Mouse (Mus musculus): ENCODE data around the gene Pkn3. TPM values are rescaled to one million over a fixed set of nuclear protein-coding genes. Genes with fewer than 3 reads are reported as not detected.

The Pkn3 gene
- total RNA-seq, 2 experiments from 2014 or later, result 3.8 TPM

GRCm38 (mm10) chr2:30062249-30063093 lies 15.0 kb upstream of the Pkn3 start:
- peak; percentile 28 to 32 for DNase-seq (ENCODE audit: low spot score in 2 of 2)

- DNase-seq (ENCODE audit: low spot score in 2 of 2), result no peak
Measured at GRCm38 (mm10) chr2:30063235-30063634, 14.2 kb upstream of the Pkn3 start.

DNA sequence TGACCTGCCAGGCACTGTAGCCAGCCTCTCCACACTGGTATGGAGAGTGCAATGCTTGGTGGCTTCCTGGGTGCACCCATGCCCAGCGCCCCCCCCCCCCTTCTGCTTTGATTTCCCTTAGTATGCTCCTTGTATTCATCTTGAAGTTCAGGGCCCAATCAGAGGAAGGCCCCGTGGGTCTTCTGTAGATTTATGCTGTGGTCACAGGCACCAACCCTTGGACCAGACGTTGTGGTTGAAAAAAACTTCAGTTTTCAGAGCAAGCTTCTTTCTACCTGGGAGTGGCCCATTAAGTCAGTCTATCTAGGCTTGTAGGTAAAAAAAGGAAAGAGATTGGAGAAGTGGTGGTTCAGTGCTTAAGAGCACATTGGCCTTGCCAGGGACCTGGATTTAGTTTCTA lies 13.7 kb upstream of the Pkn3 start:
- no peak for DNase-seq (ENCODE audit: low spot score in 2 of 2)

- DNase-seq (ENCODE audit: low spot score in 2 of 2), result no peak
Measured at GRCm38 (mm10) chr2:30064298-30064697, 13.2 kb upstream of the Pkn3 start.

- DNase-seq (ENCODE audit: low spot score in 2 of 2), result peak; percentile 88 to 95
Measured at GRCm38 (mm10) chr2:30066046-30066901, 11.2 kb upstream of the Pkn3 start.

- peak; percentile 29 to 31 for DNase-seq (ENCODE audit: low spot score in 2 of 2)
Measured at GRCm38 (mm10) chr2:30067031-30067888, 10.2 kb upstream of the Pkn3 start.

GRCm38 (mm10) chr2:30067962-30068361 lies 9.5 kb upstream of the Pkn3 start:
- no peak for DNase-seq (ENCODE audit: low spot score in 2 of 2)

DNA sequence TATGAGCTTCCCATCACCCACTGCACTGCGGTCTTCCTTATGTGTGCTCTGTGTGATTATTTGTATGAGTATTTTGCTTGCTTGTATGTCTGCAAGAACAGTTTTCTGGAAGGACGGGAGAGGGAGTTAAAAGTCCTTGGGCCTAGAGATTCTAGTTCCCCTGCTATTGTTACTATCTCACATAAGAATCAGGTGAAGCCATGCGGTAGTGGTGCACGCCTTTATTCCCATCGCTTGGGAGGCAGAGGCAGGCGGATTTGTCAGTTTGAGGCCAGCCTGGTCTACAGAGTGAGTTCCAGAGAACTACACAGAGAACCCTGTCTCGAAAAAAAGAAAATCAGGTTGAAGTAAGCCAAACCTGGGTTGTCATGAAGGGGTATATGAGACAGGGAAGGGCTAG lies 4.6 kb upstream of the Pkn3 start:
- no peak for DNase-seq (ENCODE audit: low spot score in 2 of 2)

DNA sequence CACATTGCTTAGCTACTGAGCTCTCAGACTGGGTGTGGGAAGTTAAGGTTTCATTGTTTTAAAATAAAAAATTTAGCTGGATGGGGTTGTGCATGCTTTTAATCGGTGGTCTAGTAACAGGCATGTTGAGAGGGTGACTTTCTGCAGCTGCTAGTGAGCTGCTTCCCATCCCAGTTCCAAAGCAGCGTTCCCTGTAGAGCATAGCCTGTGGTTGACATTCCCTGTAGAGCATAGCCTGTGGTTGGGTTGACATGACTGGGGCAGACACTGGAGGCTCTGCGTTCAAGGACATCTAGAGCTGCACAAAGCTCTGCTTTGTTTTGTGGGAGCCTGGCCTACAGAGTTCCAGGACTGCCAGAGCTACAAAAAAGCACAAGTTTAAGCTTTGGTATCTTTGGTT lies 4.2 kb upstream of the Pkn3 start:
- DNase-seq (ENCODE audit: low spot score in 2 of 2), result no peak

DNA sequence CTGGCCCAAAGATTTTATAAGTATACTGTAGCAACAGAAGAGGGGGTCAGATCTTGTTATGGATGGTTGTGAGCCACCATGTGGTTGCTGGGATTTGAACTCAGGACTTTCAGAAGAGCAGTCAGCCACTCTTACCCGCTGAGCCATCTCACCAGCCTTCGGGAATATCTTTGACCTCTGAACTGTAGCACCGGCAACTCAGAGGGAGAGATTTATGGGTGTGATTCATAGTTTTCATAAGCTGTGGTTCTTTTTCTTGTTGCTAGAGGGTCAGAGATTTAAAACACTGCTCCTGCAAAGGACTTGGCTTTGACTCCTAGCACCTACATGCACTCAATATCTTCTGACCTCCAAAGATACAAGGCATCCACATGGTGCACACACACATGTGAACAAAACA lies 1.9 kb upstream of the Pkn3 start:
- DNase-seq (ENCODE audit: low spot score in 2 of 2), result no peak

DNA sequence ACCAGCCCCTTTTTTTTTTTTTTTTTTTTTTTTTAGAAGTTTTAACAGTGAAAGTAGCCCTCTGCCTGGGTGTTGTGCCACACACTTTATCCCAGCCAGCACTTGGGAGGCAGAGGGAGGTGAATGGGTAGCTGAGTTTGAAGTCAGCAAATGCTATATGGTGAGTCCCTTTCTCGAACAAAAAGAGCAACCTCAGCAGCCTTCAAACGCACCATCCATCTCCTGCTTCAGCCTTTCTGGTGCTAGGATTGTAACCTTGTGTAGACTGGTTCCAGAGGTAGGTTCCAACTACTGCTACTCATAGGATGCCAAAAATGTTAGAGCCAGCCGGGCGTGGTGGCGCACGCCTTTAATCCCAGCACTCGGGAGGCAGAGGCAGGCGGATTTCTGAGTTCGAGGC lies 1.0 kb upstream of the Pkn3 start:
- no peak for DNase-seq (ENCODE audit: low spot score in 2 of 2)

DNA sequence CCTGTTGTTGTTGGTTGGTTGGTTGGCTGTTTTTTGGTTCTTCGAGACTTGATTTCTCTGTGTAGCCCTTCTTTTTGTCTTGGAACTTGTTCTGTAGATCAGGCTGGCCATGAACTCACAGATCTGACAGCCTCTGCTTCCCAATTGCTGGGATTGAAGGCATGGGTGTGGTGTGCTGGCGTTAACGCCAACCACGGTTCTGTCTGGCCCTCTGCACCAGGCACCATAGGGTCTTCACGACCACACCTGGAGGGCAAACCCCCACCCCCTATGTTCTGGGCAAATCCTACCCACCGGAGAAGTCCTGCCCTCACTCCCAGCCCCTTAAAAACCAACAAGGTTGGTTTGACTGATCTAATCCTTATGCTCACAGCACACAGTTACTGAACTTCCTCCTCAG lies 525 bp upstream of the Pkn3 start:
- no peak for DNase-seq (ENCODE audit: low spot score in 2 of 2)

DNA sequence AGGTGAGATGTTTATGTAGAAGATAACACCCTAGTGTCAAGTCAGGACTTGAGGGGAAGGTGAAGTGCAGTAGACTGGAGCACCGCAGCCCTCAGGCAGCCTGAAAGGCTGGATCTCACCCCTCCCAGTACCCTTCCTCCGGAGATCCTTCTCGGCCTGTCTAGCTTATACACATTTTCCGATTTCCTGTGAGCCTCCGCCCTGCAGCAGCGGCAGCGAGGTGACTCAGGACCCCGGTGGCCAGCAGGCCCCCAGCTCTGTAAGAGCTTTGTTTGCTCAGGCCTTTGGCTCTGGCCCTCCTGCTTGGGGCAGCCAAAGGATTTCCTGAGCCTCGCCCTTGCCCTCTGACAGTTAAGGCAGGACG lies 847 bp downstream of the Pkn3 start:
- DNase-seq (ENCODE audit: low spot score in 2 of 2), result no peak

DNA sequence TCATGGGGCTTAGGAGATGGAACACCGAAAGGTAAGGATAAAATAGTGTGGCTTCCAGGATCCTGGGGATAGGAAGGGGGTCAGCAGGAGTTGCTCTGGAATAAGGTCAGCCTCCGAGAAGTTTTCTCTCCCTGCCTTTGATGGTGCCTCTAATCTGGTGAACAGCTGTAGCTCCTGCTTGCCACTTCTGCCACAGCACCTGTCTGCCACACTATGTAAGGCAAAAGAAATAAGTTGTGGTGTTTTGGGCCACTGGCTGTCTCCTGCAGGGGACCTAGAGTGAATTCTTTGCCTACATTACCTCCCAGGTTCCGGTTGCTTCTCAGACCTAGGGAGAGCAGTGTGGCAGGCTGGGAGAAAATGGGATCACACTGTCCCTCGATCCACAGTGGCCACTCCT lies 1.3 kb downstream of the Pkn3 start:
- no peak for DNase-seq (ENCODE audit: low spot score in 2 of 2)

DNA sequence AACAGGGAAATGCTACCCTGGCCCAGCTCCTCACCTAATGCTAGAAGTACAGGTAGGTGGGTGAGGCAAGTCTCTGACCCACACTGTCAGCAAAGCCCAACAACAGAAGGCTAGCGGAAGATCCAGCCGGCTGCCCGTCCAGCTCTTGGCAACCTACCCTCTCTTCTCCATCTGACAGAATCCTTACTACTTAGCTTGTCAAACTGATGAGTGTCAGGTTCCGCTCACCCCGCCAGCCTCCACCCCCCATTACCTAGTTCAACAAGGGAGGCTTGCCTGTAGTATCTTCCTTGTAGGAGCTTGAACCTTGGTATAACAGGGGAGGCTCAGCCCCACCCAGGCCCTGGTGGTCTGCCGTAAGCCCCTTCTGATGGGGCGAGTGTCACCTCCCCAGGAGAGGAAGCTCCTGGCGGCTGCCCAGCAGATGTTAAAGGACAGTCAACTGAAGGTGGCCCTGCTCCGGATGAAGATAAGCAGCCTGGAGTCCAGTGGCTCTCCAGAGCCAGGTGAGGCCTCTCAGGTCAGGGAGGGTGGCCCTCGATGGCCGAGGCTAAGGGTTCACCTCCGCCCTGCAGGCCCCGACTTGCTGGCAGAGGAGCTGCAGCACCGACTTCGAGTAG lies 2.8 kb downstream of the Pkn3 start:
- no peak for DNase-seq (ENCODE audit: low spot score in 2 of 2)

DNA sequence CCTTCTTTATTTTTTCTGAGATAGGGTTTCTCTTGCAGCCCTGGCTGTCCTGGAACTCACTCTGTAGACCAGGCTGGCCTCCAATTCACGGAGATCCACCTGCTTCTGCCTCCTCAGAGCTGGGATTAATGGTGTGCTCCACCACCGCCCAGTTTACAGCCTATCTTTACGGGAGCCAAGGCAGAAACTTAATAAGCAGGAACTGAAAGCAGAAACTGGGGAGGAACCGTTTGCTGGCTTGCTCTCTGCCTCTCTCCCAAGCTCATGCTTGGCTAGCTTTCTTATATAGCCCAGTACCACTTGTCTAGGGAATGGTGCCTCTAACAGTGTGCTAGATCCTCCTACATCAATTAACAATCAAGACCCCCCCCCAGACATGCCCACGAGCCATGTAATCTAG lies 6.6 kb downstream of the Pkn3 start:
- no peak for DNase-seq (ENCODE audit: low spot score in 2 of 2)

DNA sequence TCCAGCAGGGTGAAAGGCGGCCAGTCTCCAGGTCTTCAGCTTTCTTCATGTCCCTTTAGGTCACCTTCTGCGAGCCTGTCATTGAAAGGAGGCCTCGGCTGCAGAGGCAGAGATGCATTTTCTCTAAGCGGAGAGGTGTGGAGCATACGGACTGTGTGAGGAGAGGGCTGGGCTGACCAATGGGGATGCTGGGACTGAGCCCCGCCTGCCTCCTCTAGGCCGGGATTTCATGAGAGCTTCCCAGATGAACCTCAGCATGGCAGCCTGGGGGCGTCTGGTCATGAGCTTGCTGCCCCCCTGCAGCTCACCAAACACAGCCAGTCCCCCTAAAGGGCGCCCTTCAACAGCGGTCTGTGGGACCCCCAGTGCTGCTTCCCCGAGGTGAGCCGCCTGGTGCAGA lies 7.1 kb downstream of the Pkn3 start:
- DNase-seq (ENCODE audit: low spot score in 2 of 2), result no peak

DNA sequence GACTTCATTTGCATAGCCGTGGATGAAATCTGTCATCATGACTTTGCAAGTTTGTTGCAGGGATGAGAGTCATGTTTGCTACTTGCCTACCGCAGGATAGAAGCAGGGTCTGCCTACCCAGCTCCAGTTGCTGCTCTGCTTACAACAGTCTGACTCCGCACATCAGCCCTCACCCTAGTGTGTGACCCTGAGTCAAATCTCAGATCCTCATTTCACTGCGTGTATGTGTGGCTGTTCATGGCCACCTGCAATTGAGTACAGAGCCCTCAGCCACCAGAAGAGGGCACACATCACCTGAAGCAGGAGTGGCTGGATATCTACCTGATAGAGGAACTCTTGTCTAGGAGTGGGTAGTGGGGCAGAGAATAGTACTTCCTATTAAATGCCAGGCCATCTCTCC lies 9.8 kb downstream of the Pkn3 start:
- no peak for DNase-seq (ENCODE audit: low spot score in 2 of 2)

- DNase-seq (ENCODE audit: low spot score in 2 of 2), result no peak
Measured at GRCm38 (mm10) chr2:30091521-30091920, 14.0 kb downstream of the Pkn3 start.

DNA sequence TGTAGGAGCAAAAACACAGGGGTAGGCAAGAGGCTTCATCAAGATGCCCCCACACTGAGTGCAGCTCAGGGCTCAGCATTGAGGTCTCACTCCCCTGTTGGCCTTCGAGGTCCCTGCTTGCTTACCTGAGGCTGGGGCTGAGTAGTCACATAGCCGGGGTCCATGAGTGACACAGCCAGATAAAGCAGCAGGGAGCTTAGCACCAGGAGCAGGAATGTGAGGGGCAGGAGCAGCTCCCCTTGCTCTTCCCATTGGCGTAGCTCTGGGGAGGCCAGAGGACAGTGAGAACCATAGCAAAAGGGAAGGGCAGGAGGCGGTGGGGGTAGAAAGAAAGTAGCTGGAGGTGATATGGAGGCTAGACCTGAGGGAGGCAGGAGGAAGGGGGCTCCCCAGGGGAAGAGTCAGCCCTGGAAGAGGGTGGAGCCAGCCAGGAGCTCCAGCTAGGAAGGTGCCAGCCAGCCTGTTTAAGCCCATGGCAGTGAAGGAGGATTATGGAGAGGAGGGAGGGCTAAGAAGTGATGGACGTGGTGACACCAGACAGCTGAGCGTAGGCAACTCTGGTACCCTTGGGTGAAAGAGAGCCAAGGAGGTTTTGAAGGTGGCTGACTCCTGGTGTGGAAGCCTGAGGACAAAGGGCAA lies 14.9 kb downstream of the Pkn3 start:
- DNase-seq (ENCODE audit: low spot score in 2 of 2), result no peak

All from left cerebral cortex, adult 18-20 months (tissue).